Mouse (Mus musculus): Measurements from ENCODE around the gene Med11.
A peak's percentile ranks its signal among the peaks of the same experiment; 100 is the strongest.

Gene Med11

DNA sequence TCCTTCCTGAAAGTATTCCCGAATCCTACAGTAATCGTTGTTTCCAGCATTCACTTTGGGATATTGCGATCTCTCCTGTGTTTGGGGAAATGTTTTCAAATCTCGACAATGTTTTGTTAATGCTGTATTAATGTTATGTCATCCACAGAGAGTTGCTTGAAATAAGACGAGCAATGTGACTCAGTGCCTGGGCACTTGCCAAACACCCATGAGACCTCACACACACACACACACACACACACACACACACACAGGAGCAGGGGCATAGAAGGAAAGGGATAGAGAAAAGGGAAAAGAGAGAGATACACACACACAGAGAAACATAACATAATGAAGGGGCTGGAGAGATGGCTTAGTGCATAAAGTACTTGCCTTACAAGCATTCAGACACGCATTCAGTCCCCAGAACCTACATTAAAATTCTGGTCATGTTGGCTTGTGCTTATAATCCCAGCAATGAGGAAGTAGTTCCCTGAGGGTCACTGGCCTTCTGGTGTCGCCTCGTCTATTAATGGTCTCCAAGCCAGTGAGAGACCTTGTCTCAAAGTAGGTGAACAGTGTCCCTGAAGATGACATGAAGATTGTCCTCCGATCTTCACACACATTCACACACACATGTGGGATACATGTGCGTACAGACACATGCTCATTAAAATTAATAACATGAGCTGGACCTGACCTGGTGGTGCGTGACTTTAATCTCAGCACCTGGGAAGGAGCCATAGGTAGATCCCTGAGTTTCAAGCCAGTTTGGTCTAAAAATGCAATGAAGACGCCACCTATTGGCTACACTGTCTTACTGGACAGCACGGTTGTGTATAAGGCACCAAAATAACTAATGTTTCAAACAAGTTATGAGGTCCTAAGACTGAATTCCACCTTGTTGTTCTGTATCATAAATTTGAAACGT lies 48.1 kb downstream of the Med11 start:
- DNase-seq (ENCODE audit: inconsistent age in 2 of 2, low spot score in 1 of 2): peak; percentile 44 to 79

DNA sequence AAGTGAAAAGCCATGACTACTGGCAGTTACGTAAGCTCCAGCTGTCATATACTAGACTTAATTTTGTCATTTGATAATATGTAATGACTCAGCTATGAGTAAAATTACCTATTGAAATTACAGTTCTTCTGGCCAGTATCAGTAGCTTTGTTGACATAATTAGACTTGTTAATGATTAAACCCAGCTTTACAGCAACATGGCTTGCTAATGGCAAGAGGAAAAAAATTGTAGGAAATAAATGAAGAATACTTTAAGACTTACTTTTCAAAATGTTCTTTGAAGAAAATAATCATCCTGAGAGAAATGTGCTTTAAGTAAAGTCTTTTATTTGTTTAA lies 48.7 kb downstream of the Med11 start:
- DNase-seq (ENCODE audit: inconsistent age in 2 of 2, low spot score in 1 of 2): no peak

DNA sequence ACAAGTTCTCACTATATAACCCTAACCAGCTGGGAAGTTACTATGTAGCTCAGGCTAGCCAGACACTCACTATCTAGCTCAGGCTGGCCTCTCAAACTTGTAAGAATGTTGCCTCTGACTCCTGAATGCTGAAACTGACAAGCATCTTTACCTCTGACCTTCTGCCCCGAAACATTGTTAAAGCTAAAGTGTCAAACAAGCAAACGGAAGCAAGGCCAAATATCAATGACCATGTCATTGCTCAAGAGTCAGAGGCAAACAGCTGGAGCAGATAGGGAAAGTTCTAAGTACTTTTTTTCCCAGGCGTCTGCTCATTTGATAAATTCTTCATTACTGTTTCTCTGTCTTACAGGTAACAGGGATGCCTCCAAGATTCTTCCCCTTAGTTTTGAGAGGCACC lies 50.3 kb downstream of the Med11 start:
- no peak for DNase-seq (ENCODE audit: inconsistent age in 2 of 2, low spot score in 1 of 2)
